Mouse (Mus musculus) forelimb bud, embryonic 11.5 days (tissue): ENCODE measurements around the gene Ung.

Source experiments
- DNase-seq: peaks from one replicate; pipeline ENCODE4 v3.0.0-alpha.2; 2012; ENCODE audit warnings: low read depth, low spot score

Gene Ung

DNA sequence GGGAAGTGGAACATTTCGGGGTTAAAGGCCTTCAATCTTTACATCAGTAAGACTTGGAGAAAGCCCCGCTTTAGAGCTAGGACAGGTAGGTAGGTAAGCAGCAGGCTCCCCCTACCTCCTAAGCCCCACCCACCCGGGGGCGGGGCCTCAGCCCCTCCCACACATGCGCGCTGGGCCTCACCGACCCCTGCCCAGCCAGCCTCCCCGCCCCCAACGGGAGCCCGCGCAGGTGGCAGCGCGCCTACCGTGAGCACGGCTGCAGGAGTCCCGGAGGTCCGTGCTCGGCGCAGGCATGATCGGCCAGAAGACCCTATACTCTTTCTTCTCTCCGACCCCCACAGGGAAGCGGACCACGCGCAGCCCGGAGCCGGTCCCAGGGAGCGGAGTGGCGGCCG is at the start of gene Ung:
TSS of gene Ung (plus strand) at position 176 of the 395 bp plus-strand sequence.
- DNase-seq: peak; percentile 75

DNA sequence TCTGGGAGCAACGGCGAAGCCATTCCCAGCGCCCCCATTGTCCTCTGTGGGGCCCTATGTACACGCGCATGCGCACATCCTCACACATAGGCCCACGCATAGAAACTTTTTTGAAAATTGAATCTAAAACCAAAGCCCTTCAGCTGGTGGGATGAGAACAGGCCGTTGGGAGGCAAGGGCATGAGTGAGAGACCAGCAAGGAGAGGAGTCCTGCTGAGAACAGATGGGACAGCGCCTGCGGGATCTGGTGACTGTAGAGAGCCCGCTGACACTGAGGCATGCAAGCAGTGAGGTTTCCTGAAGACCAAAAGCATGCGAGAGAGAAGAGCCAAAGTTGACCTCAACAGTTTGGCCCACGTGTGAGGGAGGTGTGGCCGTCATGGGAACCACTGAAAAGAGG is 44.7 kb upstream of the Ung start:
- no peak for DNase-seq

DNA sequence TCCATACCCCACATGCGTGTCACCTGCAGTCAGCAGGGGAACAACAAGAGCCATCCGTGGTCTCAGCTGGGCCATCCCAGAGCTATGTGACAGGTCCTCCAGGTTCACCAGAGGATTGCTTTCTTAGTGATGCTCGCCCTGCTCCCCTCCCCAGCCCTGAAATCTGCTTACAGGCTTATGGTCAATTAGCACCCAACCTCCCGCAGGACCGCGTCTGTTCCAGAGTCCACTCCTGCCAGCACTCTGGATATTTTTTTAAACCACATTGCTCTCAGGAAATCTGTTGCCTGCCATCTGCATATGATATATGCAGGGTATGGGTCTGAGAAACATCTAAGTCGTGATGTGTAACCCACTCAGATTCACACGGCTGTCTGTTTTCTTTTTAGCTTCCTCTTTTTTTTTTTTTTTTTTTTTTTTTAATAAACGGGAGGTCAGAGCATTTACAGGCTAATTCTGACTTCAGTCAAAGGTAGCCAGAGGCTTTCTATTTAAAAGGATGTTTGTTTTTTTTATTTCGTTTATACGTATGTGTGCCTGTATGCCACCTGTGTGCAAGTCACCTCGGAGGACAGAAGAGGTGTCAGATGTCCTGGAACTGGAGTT is 42.2 kb upstream of the Ung start:
- DNase-seq: no peak

DNA sequence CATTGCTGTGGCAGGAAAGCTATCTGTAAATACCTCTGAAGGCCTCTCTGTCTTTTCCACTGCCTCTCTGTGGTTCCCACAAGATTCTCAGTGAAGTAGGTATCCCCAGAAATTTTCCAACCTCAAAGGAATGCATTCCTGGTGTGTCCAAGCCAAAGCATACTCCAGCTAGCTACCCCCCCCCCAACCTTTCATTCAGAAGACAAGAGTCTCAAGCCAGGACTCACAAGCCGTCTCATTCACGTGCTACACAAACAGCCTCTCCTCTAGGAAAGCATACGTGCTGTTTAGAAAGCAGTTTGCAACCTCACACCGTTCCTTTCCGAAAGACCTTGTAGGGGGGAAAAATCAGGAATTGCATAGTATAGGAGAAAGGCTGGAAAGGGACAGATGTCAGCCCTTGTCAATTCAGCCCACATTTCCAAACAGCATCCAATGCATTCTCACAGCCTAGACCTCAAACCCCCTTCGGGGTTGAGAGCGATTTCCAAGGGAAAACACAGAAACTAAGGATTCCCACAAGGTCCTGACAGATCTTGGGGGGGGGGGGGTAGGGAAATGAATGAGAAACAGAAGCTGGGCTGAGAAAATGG is 39.7 kb upstream of the Ung start:
- DNase-seq: no peak

DNA sequence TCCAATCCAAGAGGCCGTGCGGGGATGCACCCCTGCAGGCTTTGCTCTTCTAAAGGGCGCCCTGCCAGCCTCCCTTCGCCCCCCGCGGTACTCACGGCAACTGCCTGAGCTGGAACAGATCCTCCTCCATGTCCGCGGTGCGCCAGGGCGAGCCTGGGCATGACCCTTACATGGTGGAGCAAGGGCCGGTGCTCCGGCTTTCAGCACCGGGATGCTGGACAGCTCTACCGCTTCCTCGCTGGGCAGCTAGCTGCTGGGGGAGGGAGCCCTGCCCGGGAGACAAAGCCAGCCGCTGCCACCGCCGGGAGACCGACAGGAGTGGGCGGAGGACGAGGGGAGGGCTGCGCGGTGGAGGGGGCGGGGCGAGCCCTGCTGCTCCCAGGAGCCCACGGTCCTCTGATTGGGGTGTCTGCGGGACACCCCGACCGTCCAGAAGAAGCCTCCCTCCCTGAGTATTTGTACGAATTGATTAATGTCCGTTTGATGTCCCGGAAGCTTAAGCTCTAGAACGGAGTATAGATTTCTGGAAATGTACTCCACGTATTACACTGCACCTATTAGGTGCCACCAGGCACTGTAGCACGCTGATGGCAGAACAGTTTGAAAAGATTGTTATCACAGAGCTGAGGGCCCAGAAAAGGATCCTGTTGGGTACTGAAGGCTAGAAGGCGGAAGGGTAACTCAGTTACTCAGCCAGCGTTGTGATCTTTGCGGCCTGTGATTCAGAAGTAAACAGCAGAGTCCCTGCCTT is 39.0 kb upstream of the Ung start, which contains the start of gene Svop:
TSS of gene Svop (minus strand) at position 514 of the 751 bp plus-strand sequence.
- peak; percentile 86 for DNase-seq

DNA sequence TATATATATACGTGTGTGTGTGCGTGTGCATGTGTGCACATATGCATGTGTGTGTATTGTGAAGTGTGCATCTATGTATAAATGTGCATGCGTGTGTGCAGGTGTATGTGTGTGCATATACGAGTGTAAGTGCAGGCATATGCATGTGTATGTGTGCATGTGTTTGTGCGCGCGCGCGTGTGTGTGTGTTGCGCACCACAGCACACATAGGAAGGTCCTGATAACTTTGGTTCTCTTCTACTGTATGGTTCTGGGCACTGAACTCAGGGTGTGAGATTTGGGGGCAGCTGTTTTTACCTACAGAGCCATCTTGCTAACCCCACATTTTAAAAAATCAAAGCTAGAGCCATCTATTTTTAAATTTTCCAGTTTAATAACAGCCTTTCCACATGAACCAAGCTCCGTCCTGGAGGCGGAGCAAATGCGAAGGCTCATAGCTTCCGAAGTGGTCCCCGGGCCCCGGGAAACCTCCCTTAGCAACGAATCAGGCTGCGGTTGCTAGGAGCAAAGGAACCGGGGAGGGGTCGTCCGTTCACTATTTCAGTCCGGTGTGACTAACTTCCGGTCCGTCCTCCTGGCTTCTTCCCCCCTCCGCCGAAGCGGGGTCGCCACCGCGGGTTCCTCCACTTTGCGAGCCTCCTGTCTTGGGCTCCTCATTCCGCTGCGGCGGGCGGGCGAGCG is 30.3 kb upstream of the Ung start:
- DNase-seq: peak; percentile 95

DNA sequence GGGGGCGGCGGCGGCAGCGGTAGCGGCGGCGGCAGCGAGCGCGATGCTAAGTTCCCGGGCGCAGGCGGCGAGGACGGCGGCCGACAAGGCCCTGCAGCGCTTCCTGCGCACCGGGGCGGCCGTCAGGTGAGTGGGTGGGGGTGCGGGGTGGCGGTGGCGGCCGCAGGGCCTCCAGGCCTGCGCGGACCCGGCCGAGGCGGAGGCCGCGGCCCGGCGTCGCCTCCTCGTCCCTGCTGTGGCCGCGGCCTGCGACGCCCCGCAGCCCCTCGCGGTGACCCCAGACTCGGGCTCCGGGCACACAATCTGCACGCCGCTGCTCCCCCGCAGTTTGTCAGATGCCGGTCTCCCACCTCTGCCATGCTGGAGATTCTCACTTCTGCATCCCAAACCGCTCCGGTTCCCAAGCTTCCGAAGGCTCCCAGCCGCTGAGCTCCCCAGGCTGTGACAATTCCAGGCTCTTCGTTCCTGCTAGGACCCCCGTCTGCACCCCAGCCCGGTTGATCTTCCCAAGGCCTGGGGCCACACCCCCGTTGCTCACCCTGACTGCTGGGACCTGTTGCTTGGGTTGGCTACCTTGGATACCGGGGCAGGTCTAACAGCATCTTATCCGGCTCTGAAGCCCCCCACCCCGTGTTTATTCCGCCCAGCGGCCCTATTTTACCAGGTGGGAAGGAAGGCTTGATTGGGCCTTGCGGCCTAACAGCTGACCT is 29.6 kb upstream of the Ung start:
- no peak for DNase-seq

DNA sequence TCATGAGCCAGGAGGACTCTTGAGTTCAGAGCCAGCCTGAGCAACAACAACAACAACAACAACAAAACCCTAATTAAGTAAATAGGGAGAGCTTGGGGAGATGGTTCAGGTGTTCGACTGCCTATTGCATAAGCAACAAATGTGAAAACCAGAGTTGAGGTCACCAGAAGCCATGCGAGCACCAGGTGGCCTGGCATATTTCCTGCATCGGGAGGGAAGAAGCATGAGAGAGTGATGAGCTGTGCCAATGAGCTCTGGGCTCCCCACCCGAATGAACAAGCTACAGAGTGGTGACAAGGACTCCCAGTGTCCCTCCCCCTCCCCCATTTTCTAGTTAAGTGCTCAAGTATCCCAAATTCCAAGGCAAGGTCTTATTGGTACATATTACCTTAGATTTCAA is 28.3 kb upstream of the Ung start:
- no peak for DNase-seq

DNA sequence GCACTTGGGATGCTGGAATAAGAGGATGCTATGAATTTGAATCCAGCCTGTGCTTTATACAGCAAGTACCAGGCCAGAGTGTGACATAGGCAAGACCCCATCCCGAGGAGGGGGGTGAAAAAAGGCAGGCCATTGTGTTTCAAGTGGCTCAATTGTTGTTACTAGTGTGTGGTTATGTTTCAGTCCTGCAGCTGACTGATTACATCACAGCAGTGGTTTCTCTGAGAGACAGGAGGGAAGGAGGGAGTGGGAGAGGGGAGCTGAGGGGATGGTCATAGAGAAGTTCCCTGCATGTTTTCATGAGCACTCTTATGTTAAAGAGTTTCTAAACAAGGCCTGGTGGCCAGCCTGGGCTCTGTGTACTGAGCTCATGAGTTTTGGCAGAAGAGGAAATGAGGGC is 27.4 kb upstream of the Ung start:
- no peak for DNase-seq

DNA sequence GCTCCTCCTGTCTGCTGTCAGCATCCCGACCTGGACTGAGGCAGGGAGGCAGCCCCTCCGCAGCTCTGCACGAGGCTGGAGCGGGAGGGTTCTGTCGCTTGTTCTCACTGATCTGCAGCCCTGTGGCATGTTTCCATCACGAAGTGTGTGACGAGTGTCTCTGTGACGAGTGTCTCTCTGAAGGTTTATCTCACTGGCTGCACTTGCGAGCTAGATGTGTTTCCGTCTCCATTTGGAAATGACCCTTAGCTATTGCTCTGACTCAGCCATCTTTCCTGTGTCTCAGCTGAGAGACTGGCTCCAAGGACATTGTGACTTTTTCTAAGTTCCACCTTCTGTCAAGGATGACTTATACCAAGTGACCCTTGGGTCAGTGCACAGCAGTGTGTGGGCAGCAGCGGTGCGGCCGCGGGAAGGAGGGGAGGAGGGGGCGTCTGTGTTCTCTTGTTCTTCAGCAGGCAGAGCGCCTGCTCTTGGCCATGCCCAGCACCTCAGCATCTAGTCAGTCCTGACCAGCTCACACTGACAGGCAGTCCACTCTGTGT is 23.7 kb upstream of the Ung start:
- DNase-seq: no peak

DNA sequence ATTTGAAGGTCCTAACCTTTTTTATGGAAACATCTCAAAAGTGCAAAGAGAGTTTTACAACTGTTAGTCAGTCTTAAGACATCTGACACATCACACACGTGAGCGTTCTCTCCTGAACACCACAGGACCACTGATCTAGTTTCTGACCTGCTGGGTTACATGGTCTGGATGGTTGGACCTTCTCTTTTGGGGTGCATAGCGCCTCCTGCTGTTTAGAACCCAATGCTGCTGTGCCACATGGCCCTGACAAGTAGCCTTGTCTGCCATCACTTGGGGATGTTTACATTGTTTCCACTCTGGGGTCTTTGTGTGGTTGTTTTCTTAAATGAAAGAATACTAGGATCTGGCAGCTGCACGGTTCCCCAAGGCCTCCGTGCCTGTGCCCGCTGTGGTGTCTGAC is 16.9 kb upstream of the Ung start:
- no peak for DNase-seq

DNA sequence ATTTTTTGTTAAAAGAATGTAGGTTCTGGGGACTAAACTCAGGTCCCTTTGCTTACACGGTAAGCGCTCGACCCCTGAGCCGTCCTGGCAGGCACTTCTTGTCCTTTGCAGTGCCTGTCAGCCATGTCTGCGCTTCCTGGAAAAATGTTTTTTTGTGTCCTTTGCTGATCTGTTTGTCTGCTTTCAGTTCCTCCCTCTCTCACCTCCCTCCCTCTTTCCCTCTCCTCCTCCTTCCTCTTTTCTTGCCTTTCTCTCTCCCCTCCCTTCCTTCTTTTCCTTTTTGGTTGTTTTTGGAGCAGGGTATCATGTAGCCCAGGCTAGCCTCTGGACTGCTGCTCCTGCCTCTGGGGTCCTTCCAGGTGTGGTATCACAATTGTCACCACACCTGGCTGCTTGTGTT is 15.2 kb upstream of the Ung start:
- DNase-seq: no peak

DNA sequence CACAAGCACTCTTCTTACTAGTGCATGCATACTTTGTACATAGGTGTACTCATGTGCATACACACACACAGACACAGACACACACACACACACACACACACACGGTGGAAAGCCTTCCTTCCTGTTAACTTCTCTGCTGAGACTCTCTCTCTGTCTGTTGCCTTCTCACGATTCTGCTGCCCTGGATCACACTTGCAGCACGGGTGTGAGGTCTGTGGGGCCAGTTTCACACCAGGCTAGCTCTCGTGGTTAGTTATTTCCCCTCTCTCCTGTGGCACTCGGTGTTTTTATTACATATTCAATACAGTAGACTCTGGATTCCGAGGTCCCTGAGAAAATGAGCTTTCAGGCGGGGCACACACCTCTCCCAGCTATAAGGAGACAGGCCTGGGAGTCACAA is 13.6 kb upstream of the Ung start:
- no peak for DNase-seq

DNA sequence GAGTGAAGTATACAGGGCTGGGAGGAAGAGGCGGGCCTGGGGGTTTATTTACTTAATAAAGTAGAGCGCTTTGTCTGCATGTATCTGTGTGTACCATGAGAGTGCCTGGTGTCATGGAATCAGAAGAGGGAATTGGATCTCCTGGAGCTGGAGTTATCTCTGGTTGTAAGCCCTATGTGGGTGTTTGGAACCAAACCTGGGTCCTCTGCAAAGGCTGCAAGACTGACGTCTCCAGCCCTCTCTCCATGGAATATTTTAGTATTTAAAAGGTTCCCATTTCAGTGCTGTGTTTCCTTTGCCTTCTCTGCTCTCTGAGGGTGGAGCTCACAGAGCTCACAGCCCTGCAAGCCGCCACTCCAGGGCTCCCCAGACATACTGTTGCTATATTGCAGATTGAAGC is 10.4 kb upstream of the Ung start:
- DNase-seq: no peak

DNA sequence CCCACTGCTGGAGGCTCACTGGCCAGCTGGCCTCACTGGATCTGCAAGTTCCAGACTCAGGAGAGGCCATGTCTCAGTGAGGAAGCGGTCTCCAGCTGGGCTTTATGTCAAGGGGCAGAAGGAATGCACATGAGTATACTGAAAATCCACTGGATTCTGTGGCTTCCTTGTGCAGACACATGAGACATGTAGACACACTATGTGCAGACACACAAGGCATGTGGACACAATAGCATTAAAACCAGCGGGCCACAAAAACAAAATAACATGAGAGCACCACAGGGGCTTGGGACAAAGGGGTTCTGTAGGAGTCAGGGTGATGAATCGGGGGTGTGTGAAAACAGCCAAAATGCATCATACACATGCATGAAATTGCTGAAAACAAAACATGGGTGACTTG is 4.2 kb upstream of the Ung start:
- no peak for DNase-seq

DNA sequence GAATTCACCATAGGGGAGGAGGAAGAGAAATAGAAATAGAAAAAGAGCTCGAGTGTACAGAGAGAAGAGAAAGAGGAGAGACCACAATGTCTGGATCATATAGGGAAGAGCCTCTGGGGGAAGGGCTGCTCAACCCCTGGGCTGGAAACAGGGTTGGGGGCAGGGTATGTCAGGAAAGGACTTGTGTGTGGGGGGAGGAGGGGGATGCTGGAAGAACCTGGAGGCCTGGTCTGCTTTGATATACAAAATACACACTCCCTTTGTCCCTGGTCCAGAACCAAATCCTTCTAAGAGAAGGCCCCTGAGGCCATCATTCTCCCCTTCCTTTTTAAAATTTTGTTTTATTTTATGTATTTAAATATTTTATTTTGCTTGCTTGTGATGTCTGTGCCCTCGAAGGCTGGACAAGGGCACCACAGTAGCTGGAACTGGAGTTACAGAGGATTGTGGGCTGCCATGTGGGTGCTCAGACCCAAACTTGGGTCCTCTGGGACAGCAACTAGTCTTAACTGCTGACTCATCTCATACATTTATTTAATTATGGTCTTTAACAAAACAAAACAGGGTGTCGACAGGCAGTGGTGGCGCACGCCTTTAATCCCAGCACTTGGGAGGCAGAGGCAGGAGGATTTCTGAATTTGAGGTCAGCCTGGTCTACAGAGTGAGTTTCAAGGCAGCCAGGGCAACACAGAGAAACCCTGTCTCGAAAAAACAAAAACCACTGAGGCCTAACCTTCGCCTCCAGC is 3.5 kb upstream of the Ung start:
- DNase-seq: no peak

DNA sequence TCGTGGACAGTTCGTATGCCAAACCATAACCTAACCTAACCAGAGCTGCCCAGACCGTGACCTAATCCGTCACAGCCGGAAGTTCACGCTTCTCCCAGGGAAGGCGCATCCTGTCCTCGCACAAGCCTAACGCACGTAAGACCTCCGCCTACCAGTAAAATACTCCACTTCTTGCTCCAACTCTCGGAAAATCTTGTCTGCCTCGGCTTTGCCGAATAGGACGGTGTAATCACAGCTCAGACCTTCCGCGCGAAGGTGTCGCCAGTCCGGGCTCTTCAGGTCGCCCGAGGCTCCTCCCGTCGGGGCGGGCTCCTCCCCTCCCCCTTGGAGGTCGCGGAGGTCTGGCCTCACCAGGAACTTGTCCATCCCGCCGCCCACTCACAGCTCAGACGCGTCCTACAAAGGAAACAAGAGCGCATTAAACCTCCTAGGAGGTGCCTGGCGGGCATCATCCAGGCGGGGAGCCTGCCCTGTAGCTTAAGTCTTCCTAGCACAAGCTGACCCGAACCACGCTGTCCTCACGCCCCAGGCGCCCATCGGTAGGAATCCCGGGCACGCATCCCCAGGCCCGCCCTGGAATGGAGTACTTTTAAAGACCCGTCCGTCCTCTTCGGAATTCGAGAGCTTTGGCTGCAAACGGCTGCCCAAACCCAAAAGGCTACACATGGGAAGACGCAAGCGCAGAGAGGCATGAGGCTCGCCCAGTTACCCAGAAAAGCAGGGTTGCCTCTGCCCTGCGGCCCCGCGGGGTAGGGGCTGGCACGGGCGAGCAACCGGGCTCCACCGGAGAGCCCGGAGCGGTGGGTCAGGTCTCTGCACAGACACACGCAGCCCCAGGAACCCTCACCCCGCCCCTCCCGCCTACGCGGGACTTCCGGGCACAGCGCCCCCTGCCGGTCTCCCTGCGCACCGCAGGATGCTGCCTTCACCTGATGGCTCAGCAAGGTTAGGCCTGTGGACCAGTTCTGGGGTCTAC is 2.5 kb upstream of the Ung start, which contains the start of gene Alkbh2:
TSS of gene Alkbh2 (minus strand) at position 845 of the 976 bp plus-strand sequence.
- DNase-seq: peak; percentile 86

DNA sequence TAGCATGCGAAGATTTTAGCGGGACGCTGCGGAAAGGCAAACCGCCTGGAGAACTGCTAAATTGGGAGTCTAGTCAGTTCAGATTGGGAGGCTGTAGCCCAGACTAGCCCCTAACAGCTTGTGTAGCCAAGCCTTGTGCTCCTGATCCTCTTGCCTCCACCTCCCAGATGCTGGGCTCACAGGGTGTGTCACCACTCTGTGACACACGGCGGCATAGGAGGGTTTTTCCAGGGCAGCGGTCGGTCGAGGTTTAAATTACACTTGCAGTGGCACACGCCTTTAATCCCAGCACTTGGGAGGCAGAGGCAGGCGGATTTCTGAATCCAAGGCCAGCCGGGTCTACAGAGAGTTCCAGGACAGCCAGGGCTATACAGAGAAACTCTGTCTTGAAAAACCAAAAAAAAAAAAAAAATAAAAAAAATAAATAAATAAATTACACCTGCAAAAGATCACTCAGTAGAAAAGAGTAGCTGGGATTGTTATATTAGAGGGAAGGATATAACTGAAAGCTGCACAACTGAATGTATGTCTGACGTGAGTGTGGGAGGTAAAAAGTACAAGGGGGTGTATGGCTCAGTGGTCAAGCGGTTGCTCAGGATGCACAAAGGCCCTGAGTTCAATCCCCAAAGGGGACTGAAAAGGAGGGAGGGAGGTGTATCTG is 506 bp upstream of the Ung start:
- no peak for DNase-seq
